Mouse (Mus musculus): Measurements from ENCODE around the gene Anapc11. TPM values are rescaled to one million over a fixed set of nuclear protein-coding genes. Genes with fewer than 3 reads are reported as not detected.

The Anapc11 gene
- polyA plus RNA-seq, 1 experiment from 2014 or later, result 201 TPM

GRCm38 (mm10) chr11:120578024-120578693 lies 20.1 kb upstream of the Anapc11 start:
- peaks cover 23% of the 10 kb centered on the region for H3K36me3 ChIP-seq (ENCODE audit: control insufficient read depth, insufficient read depth, low read length)
- H3K4me3 ChIP-seq (ENCODE audit: low read depth, low read length), result no peak overlapping the region
- H3K9me3 ChIP-seq (replicated peaks; ENCODE audit: control insufficient read depth, low read length), result no peaks in the 10 kb centered on the region
- H3K4me1 ChIP-seq (ENCODE audit: control insufficient read depth, insufficient read depth, low read length), result peaks cover 33% of the 10 kb centered on the region
- ATAC-seq (replicated peaks; ENCODE audit: insufficient number of reproducible peaks, low FRiP score, low TSS enrichment), result no peak
- no peak overlapping the region for H3K9ac ChIP-seq (ENCODE audit: low read depth, low read length)
- no peaks in the 10 kb centered on the region for H3K27me3 ChIP-seq (ENCODE audit: control insufficient read depth, insufficient read depth, low read length)
- H3K4me2 ChIP-seq, result no peak overlapping the region
- no peak overlapping the region for H3K27ac ChIP-seq (ENCODE audit: low read depth, low read length)
- WGBS (ENCODE audit: insufficient replicate concordance), result 78% methylated on average over 10 of the region's 10 CpGs

- Histone ChIP-seq H3K9ac (ENCODE audit: low read depth, low read length) (0 out of 2 replicates have a peak overlapping the region, but pooled peaks have one; percentile 36), H3K27me3 (ENCODE audit: control insufficient read depth, insufficient read depth, low read length) (no peaks in the 10 kb centered on the region), H3K4me1 (ENCODE audit: control insufficient read depth, insufficient read depth, low read length) (peaks cover 33% of the 10 kb centered on the region), H3K36me3 (ENCODE audit: control insufficient read depth, insufficient read depth, low read length) (peaks cover 24% of the 10 kb centered on the region), H3K27ac (ENCODE audit: low read depth, low read length) (no peak overlapping the region), H3K4me2 (no peak overlapping the region), H3K9me3 (replicated peaks; ENCODE audit: control insufficient read depth, low read length) (peaks cover under 1% of the 10 kb centered on the region; the same call in 1 of the 2 replicates), H3K4me3 (ENCODE audit: low read depth, low read length) (no peak overlapping the region)
- ATAC-seq (replicated peaks; ENCODE audit: insufficient number of reproducible peaks, low FRiP score, low TSS enrichment), result no peak
- WGBS (ENCODE audit: insufficient replicate concordance), result 62% methylated on average over 11 of the region's 11 CpGs
These were observed 19.5 kb upstream of the Anapc11 start for GRCm38 (mm10) chr11:120578694-120579243.

- no peak for ATAC-seq (replicated peaks; ENCODE audit: insufficient number of reproducible peaks, low FRiP score, low TSS enrichment)
- Histone ChIP-seq H3K4me3 (ENCODE audit: low read depth, low read length) (peak overlapping the region; percentile 95), H3K4me2 (peak overlapping the region; percentile 96), H3K9me3 (replicated peaks; ENCODE audit: control insufficient read depth, low read length) (peaks cover 4% of the 10 kb centered on the region; the same call in 1 of the 2 replicates), H3K9ac (ENCODE audit: low read depth, low read length) (0 out of 2 replicates have a peak overlapping the region, but pooled peaks have one; percentile 36), H3K36me3 (ENCODE audit: control insufficient read depth, insufficient read depth, low read length) (peaks cover 30% of the 10 kb centered on the region), H3K27ac (ENCODE audit: low read depth, low read length) (no peak overlapping the region), H3K4me1 (ENCODE audit: control insufficient read depth, insufficient read depth, low read length) (peaks cover 29% of the 10 kb centered on the region), H3K27me3 (ENCODE audit: control insufficient read depth, insufficient read depth, low read length) (no peaks in the 10 kb centered on the region)
- 47% methylated on average over 15 of the region's 15 CpGs for WGBS (ENCODE audit: insufficient replicate concordance)
These were observed 18.7 kb upstream of the Anapc11 start for GRCm38 (mm10) chr11:120579316-120580107.

GRCm38 (mm10) chr11:120580190-120580589 lies 18.0 kb upstream of the Anapc11 start:
- peaks cover 4% of the 10 kb centered on the region; the same call in 1 of the 2 replicates for H3K9me3 ChIP-seq (replicated peaks; ENCODE audit: control insufficient read depth, low read length)
- H3K4me1 ChIP-seq (ENCODE audit: control insufficient read depth, insufficient read depth, low read length), result peaks cover 25% of the 10 kb centered on the region
- peak overlapping the region; percentile 95 for H3K4me3 ChIP-seq (ENCODE audit: low read depth, low read length)
- no peaks in the 10 kb centered on the region for H3K27me3 ChIP-seq (ENCODE audit: control insufficient read depth, insufficient read depth, low read length)
- WGBS (ENCODE audit: insufficient replicate concordance), result 62% methylated on average over 7 of the region's 7 CpGs
- H3K9ac ChIP-seq (ENCODE audit: low read depth, low read length), result peak overlapping the region; percentile 96
- peak overlapping the region; percentile 92 for H3K27ac ChIP-seq (ENCODE audit: low read depth, low read length)
- no peak for ATAC-seq (replicated peaks; ENCODE audit: insufficient number of reproducible peaks, low FRiP score, low TSS enrichment)
- peaks cover 32% of the 10 kb centered on the region for H3K36me3 ChIP-seq (ENCODE audit: control insufficient read depth, insufficient read depth, low read length)
- peak overlapping the region; percentile 96 for H3K4me2 ChIP-seq

- under 1% methylated on average over 29 of the region's 44 CpGs for WGBS (ENCODE audit: insufficient replicate concordance)
- peaks cover 35% of the 10 kb centered on the region for H3K36me3 ChIP-seq (ENCODE audit: control insufficient read depth, insufficient read depth, low read length)
These were observed 17.3 kb upstream of the Anapc11 start for GRCm38 (mm10) chr11:120580871-120581331.

GRCm38 (mm10) chr11:120581490-120582267 lies 16.5 kb upstream of the Anapc11 start, which contains the start of gene Arhgdia:
Arhgdia (minus strand) TSS chr11:120581624.
- Histone ChIP-seq H3K9ac (ENCODE audit: low read depth, low read length) (peak within 1 kb of the TSS; percentile 96), H3K9me3 (replicated peaks; ENCODE audit: control insufficient read depth, low read length) (peaks cover 4% of the 10 kb centered on the region; the same call in 1 of the 2 replicates), H3K4me3 (ENCODE audit: low read depth, low read length) (peak within 1 kb of the TSS; percentile 95), H3K4me1 (ENCODE audit: control insufficient read depth, insufficient read depth, low read length) (peaks cover 25% of the 10 kb centered on the region), H3K36me3 (ENCODE audit: control insufficient read depth, insufficient read depth, low read length) (peaks cover 37% of the 10 kb centered on the region), H3K4me2 (peak within 1 kb of the TSS; percentile 96), H3K27me3 (ENCODE audit: control insufficient read depth, insufficient read depth, low read length) (no peaks in the 10 kb centered on the region), H3K27ac (ENCODE audit: low read depth, low read length) (peak within 1 kb of the TSS; percentile 92)
- WGBS (ENCODE audit: insufficient replicate concordance), result 6% methylated on average over 47 of the region's 75 CpGs
- ATAC-seq (replicated peaks; ENCODE audit: insufficient number of reproducible peaks, low FRiP score, low TSS enrichment), result peak; percentile 20; the same call in 1 of the 2 replicates

More at GRCm38 (mm10) chr11:120580871-120581331, 17.3 kb upstream of the Anapc11 start:
- Histone ChIP-seq H3K4me3 (ENCODE audit: low read depth, low read length) (peak overlapping the region; percentile 95), H3K27ac (ENCODE audit: low read depth, low read length) (peak overlapping the region; percentile 92), H3K4me2 (peak overlapping the region; percentile 96), H3K9me3 (replicated peaks; ENCODE audit: control insufficient read depth, low read length) (peaks cover 4% of the 10 kb centered on the region; the same call in 1 of the 2 replicates), H3K4me1 (ENCODE audit: control insufficient read depth, insufficient read depth, low read length) (peaks cover 25% of the 10 kb centered on the region), H3K27me3 (ENCODE audit: control insufficient read depth, insufficient read depth, low read length) (no peaks in the 10 kb centered on the region), H3K9ac (ENCODE audit: low read depth, low read length) (peak overlapping the region; percentile 96)
- ATAC-seq (replicated peaks; ENCODE audit: insufficient number of reproducible peaks, low FRiP score, low TSS enrichment), result peak; percentile 51

GRCm38 (mm10) chr11:120582268-120582981 lies 15.8 kb upstream of the Anapc11 start:
- Histone ChIP-seq H3K4me1 (ENCODE audit: control insufficient read depth, insufficient read depth, low read length) (peaks cover 25% of the 10 kb centered on the region), H3K4me2 (peak overlapping the region; percentile 96), H3K9ac (ENCODE audit: low read depth, low read length) (peak overlapping the region; percentile 96), H3K27me3 (ENCODE audit: control insufficient read depth, insufficient read depth, low read length) (no peaks in the 10 kb centered on the region), H3K4me3 (ENCODE audit: low read depth, low read length) (peak overlapping the region; percentile 95), H3K36me3 (ENCODE audit: control insufficient read depth, insufficient read depth, low read length) (peaks cover 36% of the 10 kb centered on the region), H3K9me3 (replicated peaks; ENCODE audit: control insufficient read depth, low read length) (peaks cover 4% of the 10 kb centered on the region; the same call in 1 of the 2 replicates), H3K27ac (ENCODE audit: low read depth, low read length) (peak overlapping the region; percentile 92)
- no peak for ATAC-seq (replicated peaks; ENCODE audit: insufficient number of reproducible peaks, low FRiP score, low TSS enrichment)
- 72% methylated on average over 8 of the region's 8 CpGs for WGBS (ENCODE audit: insufficient replicate concordance)

Measured in heart, embryonic 11.5 days (tissue).